ENCODE assay signal across 8 mouse cellular contexts in genomic region chr6:28261307-28262197, GRCm38 (mm10).
DNase-seq lines count a peak whose midpoint lies in the region; ATAC-seq and TF ChIP-seq lines count a peak whose summit lies in the region.

No protein-coding gene starts in this region.

- ATAC-seq in forebrain, embryonic 12.5 days (ENCODE audit: low FRiP score) = peak; percentile 95
- ATAC-seq in liver, postnatal 0 days = peak; percentile 90
- peak; percentile 97 for ATAC-seq in neural tube, embryonic 14.5 days (ENCODE audit: low read depth)

- TF ChIP-seq EP300 in CH12.LX (IDR thresholded peaks at IDR 0.05; ENCODE audit: low read length) = no peak
- no peak for TF ChIP-seq EP300 in liver, postnatal 0 days (IDR thresholded peaks at IDR 0.05; ENCODE audit: low read depth)

- no peak for TF ChIP-seq CTCF in CH12.LX (conservative IDR thresholded peaks at IDR 0.05 in 1 of 2, IDR thresholded peaks at IDR 0.05 in 1 of 2; ENCODE audit: low read depth in 2 of 2, low read length in 2 of 2)
- no peak for TF ChIP-seq CTCF in liver, postnatal 0 days (IDR thresholded peaks at IDR 0.05; ENCODE audit: low read depth)

- H3K9me3 ChIP-seq in CH12.LX (replicated peaks; ENCODE audit: low read length) = no peaks in the 10 kb centered on the region
- H3K9me3 ChIP-seq in forebrain, embryonic 12.5 days = no peaks in the 10 kb centered on the region
- H3K9me3 ChIP-seq in liver, postnatal 0 days (ENCODE audit: low read length) = no peaks in the 10 kb centered on the region
- H3K9me3 ChIP-seq in neural tube, embryonic 14.5 days (ENCODE audit: control insufficient read depth, low read length) = no peaks in the 10 kb centered on the region

- dilution Hi-C loops in CH12.LX (cut with MboI; ENCODE audit: extremely low pct_ligation_motif_present, extremely low pct_unique_long_range_greater_than_20kb, low sequenced_read_pairs) = no loop called here

- peaks cover 2 to 22% of the 10 kb centered on the region in 2 experiments for H3K36me3 ChIP-seq in CH12.LX (replicated peaks in 1 of 2; ENCODE audit: control insufficient read depth in 1 of 2, insufficient read depth in 1 of 2, low read length in 1 of 2)
- H3K36me3 ChIP-seq in forebrain, embryonic 12.5 days (replicated peaks) = peaks cover 4% of the 10 kb centered on the region; the same call in 1 of the 2 replicates
- H3K36me3 ChIP-seq in liver, postnatal 0 days (replicated peaks; ENCODE audit: insufficient read depth, low read length) = peaks cover 16% of the 10 kb centered on the region
- H3K36me3 ChIP-seq in neural tube, embryonic 14.5 days (ENCODE audit: control insufficient read depth, insufficient read depth, low read length) = no peaks in the 10 kb centered on the region; the same call in 1 of the 2 replicates

- peaks cover 0 to 28% of the 10 kb centered on the region in 2 experiments; a peak in 3 of 4 replicates for H3K4me1 ChIP-seq in CH12.LX (ENCODE audit: control insufficient read depth in 1 of 2, insufficient read depth in 2 of 2)
- H3K4me1 ChIP-seq in forebrain, embryonic 12.5 days = peaks cover 9% of the 10 kb centered on the region
- H3K4me1 ChIP-seq in liver, postnatal 0 days (ENCODE audit: insufficient read depth) = peaks cover 12% of the 10 kb centered on the region
- H3K4me1 ChIP-seq in neural tube, embryonic 14.5 days (ENCODE audit: control insufficient read depth, insufficient read depth, low read length) = no peaks in the 10 kb centered on the region

- TF ChIP-seq POLR2A in CH12.LX (IDR thresholded peaks at IDR 0.05; ENCODE audit: low read depth, low read length) = peak; percentile 91

- peak overlapping the region; percentile 56 for H3K27ac ChIP-seq in CH12.LX (ENCODE audit: insufficient read depth, low read depth)
- peak overlapping the region; percentile 86 for H3K27ac ChIP-seq in forebrain, embryonic 12.5 days
- H3K27ac ChIP-seq in liver, postnatal 0 days (ENCODE audit: low read depth) = peak overlapping the region; percentile 95
- peak overlapping the region; percentile 81 for H3K27ac ChIP-seq in neural tube, embryonic 14.5 days (ENCODE audit: low read depth, low read length)

- no peak for TF ChIP-seq RAD21 in CH12.LX (IDR thresholded peaks at IDR 0.05; ENCODE audit: low read depth, low read length)

- intact Hi-C loops in heart, postnatal 10 days (cut with DNase I) = loop anchor here (5.0 kb wide), 2 partner anchors 161 to 196 kb away; partner anchors contain the start of gene Arf5

- under 1% methylated on average over 88 of the region's 131 CpGs for WGBS in forebrain, embryonic 12.5 days
- WGBS in large intestine, adult 2 months = 1% methylated on average over 126 of the region's 131 CpGs
- under 1% methylated on average over 106 of the region's 131 CpGs for WGBS in liver, postnatal 0 days (ENCODE audit: insufficient replicate concordance)
- WGBS in neural tube, embryonic 14.5 days = 0% methylated on average over 69 of the region's 131 CpGs

- no peaks in the 10 kb centered on the region for H3K27me3 ChIP-seq in CH12.LX (replicated peaks)
- no peaks in the 10 kb centered on the region for H3K27me3 ChIP-seq in forebrain, embryonic 12.5 days
- no peaks in the 10 kb centered on the region for H3K27me3 ChIP-seq in liver, postnatal 0 days (ENCODE audit: insufficient read depth, low read length)
- H3K27me3 ChIP-seq in neural tube, embryonic 14.5 days (ENCODE audit: control insufficient read depth, insufficient read depth, low read length) = 0 out of 2 replicates have a peak, but pooled peaks cover 3% of the 10 kb centered on the region

- peaks cover 21% of the 10 kb centered on the region for H3K79me2 ChIP-seq in CH12.LX (replicated peaks; ENCODE audit: control insufficient read depth, extremely low read depth, insufficient read depth, poor library complexity, severe bottlenecking)

- peak overlapping the region; percentile 83 for H3K9ac ChIP-seq in CH12.LX (ENCODE audit: insufficient read depth, low read depth)
- H3K9ac ChIP-seq in forebrain, embryonic 12.5 days = peak overlapping the region; percentile 80
- H3K9ac ChIP-seq in liver, postnatal 0 days (replicated peaks) = peak overlapping the region; percentile 90
- peak overlapping the region; percentile 66 for H3K9ac ChIP-seq in neural tube, embryonic 14.5 days (replicated peaks; ENCODE audit: low read depth, low read length)

- peak; percentile 86 for DNase-seq in CH12.LX (ENCODE audit: extremely low read depth)
- peak; percentile 75 for DNase-seq in c-Kit-positive CD71-positive TER-119-negative erythroid progenitor cells, embryonic 14.5 days (ENCODE audit: low read depth)
- DNase-seq in heart, postnatal 10 days = peak; percentile 92 to 94
- DNase-seq in large intestine, adult 2 months (ENCODE audit: low read depth, low spot score) = peak; percentile 54
- peak; percentile 90 for DNase-seq in liver, postnatal 0 days
- peak; percentile 89 for DNase-seq in testis, postnatal 10 days (ENCODE audit: low spot score)

- H3K4me2 ChIP-seq in CH12.LX (ENCODE audit: insufficient read depth, low read depth, poor library complexity, severe bottlenecking) = peak overlapping the region; percentile 42; the same call in 1 of the 2 replicates
- peak overlapping the region; percentile 93 for H3K4me2 ChIP-seq in forebrain, embryonic 12.5 days
- peak overlapping the region; percentile 93 for H3K4me2 ChIP-seq in liver, postnatal 0 days (ENCODE audit: low read depth, low read length)
- peak overlapping the region; percentile 77 for H3K4me2 ChIP-seq in neural tube, embryonic 14.5 days (ENCODE audit: low read depth, low read length)

- H3K4me3 ChIP-seq in CH12.LX (replicated peaks in 1 of 3; ENCODE audit: low read depth in 2 of 3, low read length in 2 of 3, poor library complexity in 1 of 3) = peak overlapping the region; percentile 74 to 99 (median 88)
- peak overlapping the region; percentile 91 for H3K4me3 ChIP-seq in forebrain, embryonic 12.5 days (replicated peaks)
- peak overlapping the region; percentile 93 for H3K4me3 ChIP-seq in liver, postnatal 0 days (ENCODE audit: low read depth, low read length)
- peak overlapping the region; percentile 89 for H3K4me3 ChIP-seq in neural tube, embryonic 14.5 days (ENCODE audit: low read depth, low read length)

- in situ Hi-C loops in CH12.LX (cut with MboI; ENCODE audit: low pct_ligation_motif_present, low pct_unique_long_range_greater_than_20kb, low sequenced_read_pairs) = no loop called here

TF ChIP-seq in CH12.LX, 34 proteins besides CTCF, POLR2A, EP300 and RAD21:
- TF ChIP-seq ETS1 (conservative IDR thresholded peaks at IDR 0.05; ENCODE audit: low read depth, low read length) = no peak
- peak; percentile 79 for TF ChIP-seq HCFC1 (IDR thresholded peaks at IDR 0.05; ENCODE audit: low read depth, low read length)
- 0 out of 2 replicates have a peak, but pooled peaks have one; percentile 65 for TF ChIP-seq POLR2AphosphoS2 (IDR thresholded peaks at IDR 0.05; ENCODE audit: low read depth, low read length)
- peak; percentile 73; the same call in 1 of the 2 replicates for TF ChIP-seq TBP (conservative IDR thresholded peaks at IDR 0.05; ENCODE audit: low read depth, low read length)
- peak; percentile 84 for TF ChIP-seq TCF12 (IDR thresholded peaks at IDR 0.05; ENCODE audit: low read depth, low read length)
- TF ChIP-seq UBTF (IDR thresholded peaks at IDR 0.05; ENCODE audit: low read depth, low read length) = peak; percentile 72; the same call in 1 of the 2 replicates
- TF ChIP-seq CHD2 (IDR thresholded peaks at IDR 0.05; ENCODE audit: low read length) = peak; percentile 52
- no peak for TF ChIP-seq MYC (IDR thresholded peaks at IDR 0.05; ENCODE audit: low read depth, low read length)
- 0 out of 2 replicates have a peak, but pooled peaks have one; percentile 3 for TF ChIP-seq MAX (IDR thresholded peaks at IDR 0.05; ENCODE audit: low read length)
- TF ChIP-seq BHLHE40 (IDR thresholded peaks at IDR 0.05; ENCODE audit: low read depth, low read length) = peak; percentile 72
- TF ChIP-seq ZNF384 (IDR thresholded peaks at IDR 0.05; ENCODE audit: low read depth, low read length) = no peak
- no peak for TF ChIP-seq IRF4 (IDR thresholded peaks at IDR 0.05; ENCODE audit: low read depth, low read length)
- TF ChIP-seq NELFE (IDR thresholded peaks at IDR 0.05; ENCODE audit: low read depth, low read length) = peak; percentile 90
- TF ChIP-seq MAFK (IDR thresholded peaks at IDR 0.05; ENCODE audit: insufficient replicate concordance, low read length) = no peak
- peak; percentile 76 for TF ChIP-seq ZMIZ1 (IDR thresholded peaks at IDR 0.05; ENCODE audit: low read depth, low read length)
- TF ChIP-seq CHD1 (IDR thresholded peaks at IDR 0.05; ENCODE audit: low read depth, low read length) = no peak
- no peak for TF ChIP-seq JUND (conservative IDR thresholded peaks at IDR 0.05; ENCODE audit: low read depth, low read length)
- peak; percentile 79 for TF ChIP-seq ELF1 (IDR thresholded peaks at IDR 0.05; ENCODE audit: low read depth, low read length)
- peak; percentile 72; the same call in 1 of the 2 replicates for TF ChIP-seq KAT2A (IDR thresholded peaks at IDR 0.05; ENCODE audit: insufficient replicate concordance, low read length)
- no peak for TF ChIP-seq ZC3H11A (IDR thresholded peaks at IDR 0.05; ENCODE audit: low read depth, low read length)
- peak; percentile 66 for TF ChIP-seq SIN3A (IDR thresholded peaks at IDR 0.05; ENCODE audit: low read length)
- peak; percentile 99 for TF ChIP-seq NRF1 (IDR thresholded peaks at IDR 0.05; ENCODE audit: low read depth, low read length)
- TF ChIP-seq MAZ (IDR thresholded peaks at IDR 0.05; ENCODE audit: low read depth, low read length) = peak; percentile 78; the same call in 1 of the 2 replicates

Comparison
In these comparisons a context has a peak if more than half of its experiments do, and no peak if none do; other contexts are left out.
1. Peak in every context shown above with its lines: DNase-seq, ATAC-seq, H3K4me3 ChIP-seq and H3K27ac ChIP-seq.
2. H3K4me2 ChIP-seq: peak in every context shown above with its lines; median percentile 93 in forebrain, embryonic 12.5 days; 93 in liver, postnatal 0 days; 77 in neural tube, embryonic 14.5 days; 42 in CH12.LX.